Mouse (Mus musculus) testis, adult 2 months (tissue): ENCODE measurements around the gene Paqr5. TPM values are rescaled to one million over a fixed set of nuclear protein-coding genes. Genes with fewer than 3 reads are reported as not detected.

Source experiments
- H3K27ac ChIP-seq: fragments of 200-500 bp; 2 replicates; pipeline ENCODE4 v1.5.1; 2012; ENCODE audit warnings: low read depth, low read length; ENCODE audit not compliant: control insufficient read depth, insufficient read depth
- H3K27me3 ChIP-seq: fragments of 200-500 bp; 2 replicates; pipeline ENCODE4 v1.6.1; 2012; ENCODE audit warnings: mild to moderate bottlenecking, low read length, moderate library complexity; ENCODE audit not compliant: control insufficient read depth, insufficient read depth
- H3K36me3 ChIP-seq: fragments of 200-500 bp; 2 replicates; pipeline ENCODE4 v1.6.1; 2012; ENCODE audit warnings: mild to moderate bottlenecking, low read length; ENCODE audit not compliant: control insufficient read depth, insufficient read depth
- H3K4me1 ChIP-seq: fragments of 200-500 bp; 2 replicates; pipeline ENCODE4 v1.6.1; 2012; ENCODE audit warnings: low read length; ENCODE audit not compliant: control insufficient read depth, insufficient read depth
- H3K4me3 ChIP-seq: fragments of 200-500 bp; 2 replicates; pipeline ENCODE4 v1.5.1; 2012; ENCODE audit warnings: low read depth, mild to moderate bottlenecking, low read length, moderate library complexity, mixed read lengths; ENCODE audit not compliant: control insufficient read depth
- CTCF ChIP-seq: fragments of 200-500 bp; IDR thresholded peaks from 2 replicates; pipeline ENCODE4 v1.5.1; 2012; ENCODE audit warnings: low read depth, mild to moderate bottlenecking, inconsistent platforms, low read length, moderate library complexity; ENCODE audit not compliant: control insufficient read depth, insufficient read depth, insufficient replicate concordance
- POLR2A ChIP-seq: fragments of 200-500 bp; IDR thresholded peaks from 2 replicates; pipeline ENCODE4 v1.6.1; 2012; ENCODE audit warnings: low read depth, mild to moderate bottlenecking, inconsistent platforms, low read length, moderate library complexity; ENCODE audit not compliant: control insufficient read depth
- polyA plus RNA-seq: library from polyadenylated mRNA; depleted of rRNA; stranded (reverse); fragments of >200 nt; gene quantifications from 2 replicates; pipeline ENCODE4 v1.2.3, GENCODE M21; 2012

Gene Paqr5
- polyA plus RNA-seq, 1 experiment: 867 TPM

DNA sequence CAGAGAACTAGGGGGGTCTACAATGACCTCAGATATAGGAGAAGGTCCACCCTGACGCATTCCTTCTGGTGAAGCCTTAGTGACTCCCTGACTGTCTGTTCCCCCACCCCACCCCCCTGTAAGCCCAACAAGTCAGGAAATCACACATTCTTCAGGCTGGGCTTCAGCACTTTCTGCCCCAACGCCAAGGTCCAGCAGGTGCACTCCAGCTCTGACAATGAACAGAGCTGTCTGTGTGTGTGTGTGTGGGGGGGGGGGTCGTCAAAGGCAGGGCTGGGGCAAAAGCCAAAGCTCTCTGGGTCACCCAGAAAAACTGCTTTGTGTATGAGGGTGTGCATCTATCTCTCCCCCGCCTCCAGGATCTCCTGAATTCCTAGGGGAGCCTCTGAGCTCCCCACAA, 2.8 kb downstream of the Paqr5 start:
- H3K27me3 ChIP-seq: no peaks in the 10 kb centered on the region
- no peaks in the 10 kb centered on the region for H3K36me3 ChIP-seq
- peaks cover 3% of the 10 kb centered on the region for H3K4me1 ChIP-seq
- H3K4me3 ChIP-seq: no peak overlapping the region
- no peak overlapping the region for H3K27ac ChIP-seq
- no peak for TF ChIP-seq CTCF
- TF ChIP-seq POLR2A: no peak

DNA sequence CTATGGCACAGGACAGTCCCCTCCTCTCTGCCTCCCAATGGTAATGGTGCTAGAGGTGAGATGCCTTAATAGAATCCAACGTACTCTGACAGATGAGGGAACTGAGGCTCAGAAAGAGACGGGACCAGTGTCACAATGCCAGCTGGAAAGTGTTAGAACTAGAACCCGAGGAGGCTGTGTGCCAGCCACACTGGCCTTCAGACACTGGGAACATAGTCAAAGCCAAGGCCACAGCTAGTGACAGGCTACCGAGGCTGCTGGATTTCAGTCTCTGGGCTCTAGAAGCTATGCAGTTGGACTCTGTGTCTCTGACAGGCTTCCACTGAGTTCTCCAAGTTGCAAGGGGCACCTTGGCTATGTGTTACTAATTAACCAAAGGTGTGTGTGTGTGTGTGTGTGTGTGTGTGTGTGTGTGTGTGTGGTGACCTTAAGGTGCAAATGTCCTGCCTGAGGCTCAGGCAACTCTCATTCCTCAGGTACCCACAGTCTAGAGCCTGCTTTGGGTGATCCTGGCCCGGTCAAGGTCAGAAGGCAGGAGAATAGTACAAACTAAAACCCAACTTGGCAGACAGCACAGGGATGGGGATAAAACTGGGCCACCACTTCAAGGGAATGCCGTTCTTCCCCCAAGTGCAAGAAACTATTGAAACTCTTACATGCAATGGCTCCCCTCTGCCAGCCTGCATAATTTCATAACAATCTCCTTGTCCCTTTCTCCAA, 3.5 kb downstream of the Paqr5 start:
- Histone ChIP-seq H3K36me3 (no peaks in the 10 kb centered on the region), H3K4me1 (peaks cover 3% of the 10 kb centered on the region), H3K4me3 (no peak overlapping the region), H3K27me3 (no peaks in the 10 kb centered on the region), H3K27ac (no peak overlapping the region)
- TF ChIP-seq POLR2A (no peak), CTCF (no peak)

DNA sequence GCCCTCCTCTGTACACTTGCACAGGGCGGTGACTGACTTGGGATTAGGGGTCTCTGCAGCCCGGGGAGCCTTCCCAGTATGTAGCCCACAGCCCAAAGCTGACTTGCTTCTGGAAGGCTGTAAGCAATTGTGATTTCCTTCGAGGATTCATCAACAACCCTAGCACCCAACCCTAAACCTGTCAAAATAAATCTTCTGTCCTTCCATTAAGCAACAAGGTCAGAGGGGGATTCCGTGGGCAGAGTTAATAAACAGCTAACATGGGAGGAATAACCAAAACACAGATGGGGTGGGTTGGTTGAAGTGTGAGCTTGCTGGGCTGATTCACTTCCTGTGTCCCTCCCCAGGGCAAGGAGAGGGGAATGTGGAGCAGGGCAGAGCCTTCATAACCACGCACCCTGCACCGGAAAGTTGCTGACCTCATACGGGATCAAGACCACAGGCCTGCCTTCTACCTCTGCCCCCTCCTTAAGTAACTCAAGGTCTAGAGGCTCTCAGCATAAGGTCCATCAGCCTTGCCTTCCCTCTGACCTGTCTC, 5.0 kb downstream of the Paqr5 start:
- Histone ChIP-seq H3K36me3 (no peaks in the 10 kb centered on the region), H3K4me1 (peaks cover 3% of the 10 kb centered on the region), H3K4me3 (no peak overlapping the region), H3K27ac (no peak overlapping the region), H3K27me3 (no peaks in the 10 kb centered on the region)
- TF ChIP-seq POLR2A: no peak
- TF ChIP-seq CTCF: no peak

DNA sequence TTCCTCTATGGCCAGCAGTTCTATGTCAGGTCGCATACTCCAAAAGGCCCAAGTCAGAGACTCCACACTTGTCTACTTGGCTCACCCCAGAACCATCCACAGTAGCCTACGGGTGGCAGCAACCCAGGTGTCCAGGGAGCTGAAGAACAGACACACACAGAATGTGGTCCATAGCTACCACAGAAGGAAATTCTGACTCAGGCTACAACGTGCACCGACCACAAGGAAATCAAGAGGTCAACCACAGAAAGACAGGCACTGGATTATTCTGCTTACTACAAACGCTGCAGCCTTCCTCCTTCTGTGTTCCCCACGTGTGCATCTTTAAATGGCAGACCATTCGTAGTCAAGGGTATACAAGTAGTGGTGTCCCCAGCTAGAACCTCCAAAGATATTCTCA, 6.4 kb downstream of the Paqr5 start:
- no peak for TF ChIP-seq POLR2A
- no peak for TF ChIP-seq CTCF
- Histone ChIP-seq H3K27me3 (no peaks in the 10 kb centered on the region), H3K4me1 (no peaks in the 10 kb centered on the region), H3K27ac (no peak overlapping the region), H3K4me3 (no peak overlapping the region), H3K36me3 (no peaks in the 10 kb centered on the region)

DNA sequence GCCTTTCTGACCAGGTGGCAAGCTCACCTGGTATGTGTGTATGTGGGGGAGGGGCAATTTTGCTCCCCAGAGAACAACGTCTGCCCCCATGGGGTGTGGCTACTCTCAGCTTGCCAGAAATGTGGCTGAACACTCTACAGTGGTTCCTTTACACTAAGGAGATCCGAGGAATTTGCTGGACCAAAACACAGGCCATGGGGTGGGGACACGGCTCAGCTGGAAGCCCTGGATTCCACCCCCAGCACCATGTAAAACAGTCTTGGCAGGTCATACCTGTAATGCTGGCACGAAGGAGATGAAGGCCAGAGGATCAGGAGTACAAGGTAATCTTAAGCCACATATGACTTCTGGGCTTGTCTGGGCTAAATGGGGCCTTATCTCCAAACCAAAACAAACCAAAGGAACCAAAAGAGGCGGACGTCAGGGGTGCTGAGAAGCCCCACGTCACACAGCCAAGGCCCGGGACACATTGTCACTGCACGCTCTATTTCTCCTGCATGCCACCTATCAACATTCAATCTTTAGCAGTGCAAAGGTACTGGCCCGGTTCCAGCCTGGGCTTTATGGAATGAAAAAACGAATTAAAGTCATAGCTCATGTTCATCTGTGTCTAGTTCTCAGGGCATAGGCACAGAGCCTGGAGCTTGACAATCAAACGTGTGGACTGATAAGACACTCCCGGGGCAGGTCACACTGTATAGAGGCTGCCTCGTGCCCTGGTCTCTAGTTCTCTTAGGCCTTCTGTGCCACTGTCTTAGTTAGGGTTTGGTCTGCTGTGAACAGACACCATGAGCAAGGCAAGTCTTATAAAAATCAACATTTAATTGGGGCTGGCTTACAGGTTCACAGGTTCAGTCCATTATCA, 8.2 kb downstream of the Paqr5 start:
- no peaks in the 10 kb centered on the region for H3K36me3 ChIP-seq
- no peaks in the 10 kb centered on the region for H3K4me1 ChIP-seq
- no peaks in the 10 kb centered on the region for H3K27me3 ChIP-seq
- no peak for TF ChIP-seq CTCF
- TF ChIP-seq POLR2A: no peak
- H3K27ac ChIP-seq: no peak overlapping the region
- H3K4me3 ChIP-seq: no peak overlapping the region

DNA sequence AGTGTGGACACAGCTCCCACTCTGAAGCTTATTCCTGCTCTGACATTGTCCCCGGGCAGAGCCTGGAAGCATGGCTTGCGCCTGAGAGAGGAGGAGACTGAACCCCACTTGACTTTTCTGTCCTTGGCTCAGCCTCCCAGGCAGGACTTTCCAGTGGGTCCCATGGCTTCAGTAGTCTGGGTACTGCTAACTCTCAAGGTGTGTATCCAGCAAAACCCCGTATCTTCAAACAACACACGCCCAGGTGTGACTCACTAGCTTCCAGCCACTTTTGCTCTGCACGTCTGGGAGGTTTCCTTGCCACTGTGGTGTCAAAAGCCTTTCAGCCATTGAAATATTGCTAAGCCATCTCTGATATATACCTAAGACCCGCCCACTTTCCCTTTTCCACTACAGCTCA, 9.3 kb downstream of the Paqr5 start:
- no peak overlapping the region for H3K4me3 ChIP-seq
- TF ChIP-seq POLR2A (no peak), CTCF (no peak)
- H3K27me3 ChIP-seq: no peaks in the 10 kb centered on the region
- no peaks in the 10 kb centered on the region for H3K4me1 ChIP-seq
- H3K27ac ChIP-seq: no peak overlapping the region
- no peaks in the 10 kb centered on the region for H3K36me3 ChIP-seq

DNA sequence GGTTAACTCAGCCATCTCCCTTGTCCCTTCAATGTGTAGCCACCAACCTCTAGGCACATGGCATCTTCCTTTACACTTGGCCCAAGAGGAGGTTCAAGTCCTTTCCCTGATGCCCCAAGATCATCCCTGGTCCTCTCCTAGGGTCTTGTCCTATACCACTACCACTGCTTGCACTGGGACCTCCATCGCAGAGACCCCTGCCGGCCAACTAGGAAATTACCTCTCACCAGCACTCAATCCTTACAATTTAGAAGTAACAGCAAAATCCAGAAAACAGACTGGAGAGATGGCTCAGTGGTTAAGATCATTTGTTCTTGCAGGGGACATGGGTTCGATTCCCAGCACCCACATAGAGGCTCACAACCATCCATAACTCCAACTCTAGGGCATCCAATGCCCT, 11.2 kb downstream of the Paqr5 start:
- Histone ChIP-seq H3K4me3 (no peak overlapping the region), H3K36me3 (no peaks in the 10 kb centered on the region), H3K27ac (no peak overlapping the region), H3K4me1 (no peaks in the 10 kb centered on the region), H3K27me3 (no peaks in the 10 kb centered on the region)
- TF ChIP-seq CTCF (no peak), POLR2A (no peak)

DNA sequence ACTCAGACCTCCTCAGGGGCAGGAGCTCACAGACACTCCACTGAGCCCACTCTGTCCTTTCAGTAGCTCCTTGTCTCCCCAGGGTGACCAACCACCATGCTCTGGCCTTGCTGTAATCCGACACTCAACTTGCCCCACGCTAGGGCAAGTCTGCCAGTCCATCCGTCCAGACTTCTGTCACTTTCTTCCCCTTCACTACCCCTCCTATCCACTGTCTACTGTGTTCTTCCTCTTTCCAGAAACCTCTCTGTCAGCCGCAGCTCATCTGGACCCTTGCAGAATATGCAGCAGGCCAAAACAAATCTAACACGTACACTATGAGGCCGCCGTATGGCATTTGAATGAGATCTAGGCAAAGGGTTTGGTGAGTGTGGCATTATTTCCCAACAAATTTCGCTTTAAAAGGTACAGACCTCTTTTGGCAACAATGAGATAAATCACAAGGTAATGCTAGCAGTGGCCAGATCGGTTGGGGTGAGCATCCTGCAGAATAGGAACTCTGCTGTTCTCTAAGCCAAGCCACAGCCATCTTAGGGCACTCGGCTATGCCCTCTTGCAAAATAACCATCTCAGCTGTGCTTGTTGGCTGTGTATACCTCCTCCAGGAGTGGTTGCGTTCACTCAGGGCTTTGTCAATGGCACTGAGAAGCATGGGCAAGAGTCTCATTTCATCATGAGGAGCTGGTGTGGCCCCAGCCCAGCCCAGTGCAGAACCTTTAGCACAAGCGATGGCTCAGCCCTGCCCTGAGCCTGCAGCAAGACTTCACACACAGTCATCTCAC, 13.1 kb downstream of the Paqr5 start:
- Histone ChIP-seq H3K36me3 (no peaks in the 10 kb centered on the region), H3K27ac (no peak overlapping the region), H3K4me3 (no peak overlapping the region), H3K27me3 (no peaks in the 10 kb centered on the region), H3K4me1 (no peaks in the 10 kb centered on the region)
- TF ChIP-seq POLR2A (no peak), CTCF (no peak)
